Mouse (Mus musculus): Measurements from ENCODE around the gene Sdr16c6. TPM values are rescaled to one million over a fixed set of nuclear protein-coding genes. Genes with fewer than 3 reads are reported as not detected.

The Sdr16c6 gene
- not detected for polyA plus RNA-seq (2014; fragmentation: Illumina TruSeq; extraction: RNeasy Lipid Tissue Mini Kit (QIAGEN cat#74804); ENCODE audit: low read depth, low replicate concordance)

GRCm38 (mm10) chr4:4077372-4077771 lies at the start of gene Sdr16c6:
Gene Sdr16c6 (minus strand): TSS chr4:4077522.

Other genes with a start within 250 kb of the Sdr16c6 start
- gene Gm11808, start 103.9 kb downstream of the Sdr16c6 start, polyA plus RNA-seq (2014; fragmentation: Illumina TruSeq; extraction: RNeasy Lipid Tissue Mini Kit (QIAGEN cat#74804); ENCODE audit: low read depth, low replicate concordance) = 5.2 TPM